Mouse (Mus musculus) liver, embryonic 11.5 days (tissue): Measurements from ENCODE around the gene Fam131a. TPM values are rescaled to one million over a fixed set of nuclear protein-coding genes. Genes with fewer than 3 reads are reported as not detected.

Experiments
- ATAC-seq: fragments of 200-750 bp; cut with Nextera tagmentation; replicated peaks from 2 replicates; pipeline ENCODE4 v1.8.0; 2017; ENCODE audit warnings: moderate number of reproducible peaks, mild to moderate bottlenecking, moderate TSS enrichment, moderate library complexity; ENCODE audit not compliant: low FRiP score
- DNase-seq: peaks from one replicate; pipeline ENCODE4 v3.0.0-alpha.2; 2017; ENCODE audit warnings: low spot score
- H3K27ac ChIP-seq: fragments of 300-500 bp; sonication (generic); 2 replicates; pipeline ENCODE4 v1.5.1; 2014; ENCODE audit warnings: mild to moderate bottlenecking, low read depth, low read length, control low read depth
- H3K27me3 ChIP-seq: fragments of 300-500 bp; sonication (generic); replicated peaks from 2 replicates; pipeline ENCODE4 v1.6.1; 2014; ENCODE audit warnings: low read length, mixed read lengths; ENCODE audit not compliant: control insufficient read depth, insufficient read depth
- H3K36me3 ChIP-seq: fragments of 300-500 bp; sonication (generic); 2 replicates; pipeline ENCODE4 v1.6.1; 2014; ENCODE audit warnings: mild to moderate bottlenecking, low read length, moderate library complexity, mixed read lengths; ENCODE audit not compliant: control insufficient read depth, insufficient read depth
- H3K4me1 ChIP-seq: fragments of 300-500 bp; sonication (generic); replicated peaks from 2 replicates; pipeline ENCODE4 v1.6.1; 2014; ENCODE audit warnings: low read length, mixed read lengths; ENCODE audit not compliant: control insufficient read depth, insufficient read depth
- H3K4me2 ChIP-seq: fragments of 300-500 bp; sonication (generic); 2 replicates; pipeline ENCODE4 v1.6.1; 2014; ENCODE audit warnings: mild to moderate bottlenecking, control low read depth, moderate library complexity
- H3K4me3 ChIP-seq: fragments of 300-500 bp; sonication (generic); 2 replicates; pipeline ENCODE4 v1.5.1; 2014; ENCODE audit warnings: low read depth, low read length, control low read depth
- H3K9ac ChIP-seq: fragments of 300-500 bp; sonication (generic); 2 replicates; pipeline ENCODE4 v1.6.1; 2014; ENCODE audit warnings: low read depth, low read length, control low read depth
- H3K9me3 ChIP-seq: fragments of 300-500 bp; sonication (generic); 2 replicates; pipeline ENCODE4 v1.6.1; 2016; ENCODE audit warnings: low read length, inconsistent platforms, mixed read lengths; ENCODE audit not compliant: control insufficient read depth
- WGBS: fragments of 180-500 bp; shearing (Covaris S2); extraction: QIAGEN DNeasy Blood & Tissue Kit; methylation state at CpG from one replicate; pipeline ENCODE4 v1.1.7; 2014; 5-methylcytosine and 5-hydroxymethylcytosine counted together
- polyA plus RNA-seq: library from polyadenylated mRNA; unstranded; fragments of >200 nt; fragmentation: Nextera tagmentation; extraction: Ambion mirVana; gene quantifications from 2 replicates; pipeline ENCODE4 v1.2.1, GENCODE M21; 2014

Gene Fam131a
- polyA plus RNA-seq, 1 experiment from 2014 or later = 2.1 TPM

DNA sequence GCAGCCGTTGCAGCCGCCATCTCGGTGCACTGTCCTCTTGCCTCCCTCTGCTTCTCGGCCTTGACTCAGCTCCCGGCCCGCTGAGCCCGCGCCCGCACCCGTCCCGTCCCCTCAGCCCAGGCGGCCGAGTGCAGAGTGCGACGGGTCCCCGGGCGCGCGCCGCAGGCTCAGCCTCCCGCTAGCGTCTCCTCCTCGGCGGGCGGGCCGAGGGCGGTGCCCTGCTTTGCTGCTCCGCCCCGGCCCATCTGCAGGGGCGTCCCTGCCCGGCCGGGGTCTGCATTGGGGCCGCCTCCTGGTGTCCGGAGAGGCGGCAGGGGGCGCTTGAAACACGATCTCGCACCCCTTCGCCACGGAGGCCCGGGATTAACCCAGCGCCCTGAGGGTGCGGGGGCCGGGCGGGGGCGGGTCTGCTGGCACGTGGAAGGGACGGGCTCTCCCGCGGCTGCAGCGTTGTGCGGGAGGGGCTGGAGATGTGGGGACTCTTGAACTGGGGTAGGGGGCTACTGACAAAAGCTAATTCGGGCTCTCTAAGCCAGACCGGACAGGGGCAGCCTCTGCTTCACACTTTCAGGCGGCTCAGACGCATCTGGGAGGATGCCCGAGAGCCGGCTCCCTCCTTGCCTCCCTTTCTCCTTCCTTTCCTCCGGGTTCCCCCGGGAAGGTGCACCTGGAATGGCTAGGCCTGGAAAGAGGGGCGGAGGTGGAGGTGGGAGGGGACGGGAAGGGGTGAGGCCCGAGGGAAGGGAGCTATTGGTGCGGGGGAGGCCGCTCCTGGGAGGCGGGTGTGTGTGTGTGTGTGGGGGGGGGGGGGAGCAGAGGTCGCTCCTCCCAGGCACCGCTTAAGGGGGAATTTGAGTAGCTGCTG, 23.2 kb downstream of the Fam131a start:
- peak; percentile 66 for ATAC-seq
- H3K9me3 ChIP-seq = no peaks in the 10 kb centered on the region
- WGBS = under 1% methylated on average over 67 of the region's 68 CpGs
- H3K27me3 ChIP-seq = no peaks in the 10 kb centered on the region
- DNase-seq = peak; percentile 83
- peaks cover 3% of the 10 kb centered on the region; the same call in 1 of the 2 replicates for H3K36me3 ChIP-seq
- H3K4me3 ChIP-seq = peak overlapping the region; percentile 74
- H3K9ac ChIP-seq = peak overlapping the region; percentile 82
- H3K4me2 ChIP-seq = peak overlapping the region; percentile 94
- peak overlapping the region; percentile 83 for H3K27ac ChIP-seq
- peaks cover 39% of the 10 kb centered on the region for H3K4me1 ChIP-seq

DNA sequence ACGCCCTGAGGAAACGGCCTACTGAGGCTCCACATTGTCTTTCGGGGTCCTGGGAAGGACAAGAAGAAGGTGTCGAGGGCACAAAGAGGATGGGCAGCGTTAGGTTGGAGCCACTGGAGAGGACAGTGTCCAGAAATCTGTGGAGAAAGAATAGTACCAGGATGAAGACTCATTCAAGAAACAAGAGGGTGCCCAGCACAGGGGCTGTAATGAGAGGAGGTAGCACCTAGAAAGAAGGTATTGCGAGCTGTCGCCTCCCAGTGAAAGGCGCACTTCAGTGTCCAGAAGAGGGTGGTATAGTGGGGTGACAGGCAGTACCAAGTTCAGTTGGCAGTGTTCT, 23.8 kb downstream of the Fam131a start:
- DNase-seq = no peak
- no peaks in the 10 kb centered on the region for H3K9me3 ChIP-seq
- H3K27me3 ChIP-seq = no peaks in the 10 kb centered on the region
- ATAC-seq = no peak; the same call in 1 of the 2 replicates
- peak overlapping the region; percentile 83 for H3K27ac ChIP-seq
- H3K9ac ChIP-seq = peak overlapping the region; percentile 82
- H3K36me3 ChIP-seq = peaks cover 3% of the 10 kb centered on the region; the same call in 1 of the 2 replicates
- peak overlapping the region; percentile 74 for H3K4me3 ChIP-seq
- 0% methylated on average over 8 of the region's 8 CpGs for WGBS
- H3K4me2 ChIP-seq = peak overlapping the region; percentile 94
- peaks cover 39% of the 10 kb centered on the region for H3K4me1 ChIP-seq

DNA sequence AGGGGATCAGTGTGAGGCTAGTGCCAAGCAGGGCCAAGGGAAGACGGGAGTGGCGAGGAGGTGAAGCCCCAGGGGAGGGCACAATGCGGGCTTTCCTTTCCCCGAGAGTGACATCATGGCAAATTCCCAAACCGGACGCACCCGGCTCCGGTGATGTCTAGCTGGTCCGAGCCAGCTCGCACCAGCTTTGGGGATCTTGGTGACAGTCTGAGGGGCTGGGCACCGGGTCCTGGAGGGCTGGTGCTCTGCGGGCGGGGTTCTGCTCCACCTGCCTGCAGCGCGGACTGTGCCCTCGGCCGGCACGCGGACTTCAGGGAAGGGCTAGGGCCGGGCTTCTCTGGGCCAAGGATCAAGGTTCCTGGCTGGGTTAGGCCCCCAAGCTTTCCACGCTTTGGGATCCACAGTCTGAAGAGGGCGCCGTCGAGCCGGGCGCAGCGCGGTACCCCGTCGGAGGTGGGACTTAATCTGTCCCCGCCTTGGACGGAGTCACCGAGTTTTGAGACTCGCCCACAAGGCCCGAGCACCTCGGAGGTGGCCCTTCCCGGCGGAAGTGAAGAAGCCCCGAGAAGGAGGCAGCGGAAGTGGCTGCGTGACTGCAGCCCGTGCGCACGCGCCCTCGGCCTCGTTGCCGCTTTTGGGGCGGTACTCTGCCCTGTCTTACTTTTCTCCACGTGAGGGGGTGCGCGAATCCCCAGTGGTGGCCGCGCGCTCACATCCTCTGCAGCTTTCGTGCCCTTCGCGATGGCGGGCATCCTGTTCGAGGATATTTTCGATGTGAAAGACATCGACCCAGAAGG, 24.3 kb downstream of the Fam131a start, which contains the start of the genes Polr2h and Clcn2:
Gene Polr2h, plus strand, starts transcription at position 485 of the 797 bp plus-strand sequence.
Gene Clcn2, minus strand, starts transcription at position 566 of the 797 bp plus-strand sequence.
- H3K9ac ChIP-seq = peak within 1 kb of the TSS; percentile 82
- peaks cover 35% of the 10 kb centered on the region for H3K4me1 ChIP-seq
- ATAC-seq = peak; percentile 87

DNA sequence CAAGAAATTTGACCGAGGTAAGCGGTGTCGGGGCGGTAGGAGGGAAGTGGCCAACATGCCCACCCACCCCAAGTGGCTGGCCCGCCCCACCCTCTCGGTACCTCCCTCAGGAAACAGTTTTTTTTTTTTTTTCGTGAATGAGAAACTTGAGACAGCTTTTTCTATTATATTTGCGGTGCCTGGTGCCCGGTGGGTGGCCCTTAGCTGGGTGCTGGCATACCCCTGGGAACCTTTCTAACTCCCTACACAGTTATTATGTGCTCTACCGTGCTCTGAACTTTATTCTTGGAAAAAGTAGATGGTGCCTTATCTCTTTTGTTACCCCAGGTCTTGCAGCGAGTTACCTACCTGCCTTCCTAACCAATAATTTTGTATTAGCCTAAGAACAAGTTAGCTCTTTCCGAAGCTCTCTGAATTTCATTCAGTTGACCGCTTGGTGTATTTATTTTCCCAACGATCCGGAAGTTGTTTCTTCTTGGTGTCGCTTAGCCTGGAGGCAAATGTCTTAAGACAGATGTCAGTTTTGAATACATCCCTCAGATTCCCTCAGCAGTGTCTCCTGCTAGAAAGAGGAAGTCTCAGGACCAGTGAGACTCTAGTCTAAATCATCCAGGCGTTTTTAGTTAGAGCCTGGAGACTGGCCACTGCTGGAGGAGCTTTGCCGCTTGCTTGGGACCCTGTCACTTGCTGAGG, 25.1 kb downstream of the Fam131a start:
- Histone ChIP-seq H3K27ac (peak overlapping the region; percentile 83), H3K4me3 (peak overlapping the region; percentile 74), H3K9ac (peak overlapping the region; percentile 82), H3K4me1 (peaks cover 30% of the 10 kb centered on the region), H3K9me3 (no peaks in the 10 kb centered on the region), H3K36me3 (no peaks in the 10 kb centered on the region; the same call in 1 of the 2 replicates), H3K27me3 (no peaks in the 10 kb centered on the region), H3K4me2 (peak overlapping the region; percentile 94)
- peak; percentile 31 for ATAC-seq
- 3% methylated on average over 18 of the region's 18 CpGs for WGBS
- DNase-seq = no peak

More for the DNA sequence above, 24.3 kb downstream of the Fam131a start, which contains the start of the genes Polr2h and Clcn2:
- Histone ChIP-seq H3K36me3 (no peaks in the 10 kb centered on the region; the same call in 1 of the 2 replicates), H3K9me3 (no peaks in the 10 kb centered on the region), H3K4me3 (peak within 1 kb of the TSS; percentile 74), H3K27ac (peak within 1 kb of the TSS; percentile 83), H3K4me2 (peak within 1 kb of the TSS; percentile 94), H3K27me3 (no peaks in the 10 kb centered on the region)
- under 1% methylated on average over 62 of the region's 62 CpGs for WGBS
- peak; percentile 96 for DNase-seq

DNA sequence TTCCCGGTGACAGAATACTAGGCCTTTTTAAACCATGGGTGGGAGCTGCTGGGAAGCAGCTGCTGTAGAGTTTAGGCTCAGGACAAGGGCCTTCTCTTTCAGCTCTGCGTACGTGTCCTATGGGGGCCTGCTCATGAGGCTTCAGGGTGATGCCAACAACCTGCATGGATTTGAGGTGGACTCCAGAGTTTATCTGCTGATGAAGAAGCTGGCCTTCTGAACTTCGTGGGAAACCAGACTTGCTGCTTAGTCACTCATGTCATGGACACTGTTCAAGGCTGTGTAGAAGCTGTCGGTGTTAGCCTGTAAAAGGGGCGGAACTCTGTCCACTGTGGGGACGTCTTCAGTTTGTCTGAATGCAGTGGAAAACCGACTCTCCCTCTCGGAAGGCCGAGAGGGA, 28.8 kb downstream of the Fam131a start:
- DNase-seq = no peak
- no peak overlapping the region for H3K27ac ChIP-seq
- no peaks in the 10 kb centered on the region for H3K9me3 ChIP-seq
- no peak overlapping the region for H3K4me2 ChIP-seq
- H3K4me1 ChIP-seq = peaks cover 6% of the 10 kb centered on the region; the same call in 1 of the 2 replicates
- 77% methylated on average over 10 of the region's 10 CpGs for WGBS
- 0 out of 2 replicates have a peak, but pooled peaks cover under 1% of the 10 kb centered on the region for H3K27me3 ChIP-seq
- no peak for ATAC-seq
- H3K4me3 ChIP-seq = no peak overlapping the region
- H3K36me3 ChIP-seq = no peaks in the 10 kb centered on the region; the same call in 1 of the 2 replicates
- H3K9ac ChIP-seq = no peak overlapping the region

DNA sequence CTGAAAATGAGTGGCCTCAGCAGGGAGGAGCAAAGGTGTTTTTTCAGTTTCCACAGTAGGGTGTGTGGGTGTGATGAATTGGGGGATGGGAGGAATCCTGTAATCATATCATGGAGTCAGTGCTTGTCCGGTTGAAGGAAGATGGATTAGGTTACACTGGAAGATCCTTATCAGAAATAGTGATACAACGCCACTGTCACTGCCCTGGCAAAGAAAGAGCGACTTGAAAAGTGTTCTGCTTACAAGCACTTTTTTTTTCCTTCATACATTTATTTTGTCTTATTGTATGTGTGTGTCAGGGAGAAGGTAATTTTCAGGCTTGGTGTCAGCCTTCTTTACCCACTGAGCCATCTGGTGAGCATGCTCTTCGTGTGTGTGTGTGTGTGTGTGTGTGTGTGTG, 29.7 kb downstream of the Fam131a start:
- H3K4me3 ChIP-seq = no peak overlapping the region
- WGBS = 67% methylated on average over 4 of the region's 4 CpGs
- no peak overlapping the region for H3K4me2 ChIP-seq
- H3K4me1 ChIP-seq = peaks cover 4% of the 10 kb centered on the region; the same call in 1 of the 2 replicates
- DNase-seq (no peak), ATAC-seq (no peak)
- no peak overlapping the region for H3K27ac ChIP-seq
- H3K27me3 ChIP-seq = 0 out of 2 replicates have a peak, but pooled peaks cover 2% of the 10 kb centered on the region
- H3K36me3 ChIP-seq = no peaks in the 10 kb centered on the region; the same call in 1 of the 2 replicates
- H3K9ac ChIP-seq = no peak overlapping the region
- no peaks in the 10 kb centered on the region for H3K9me3 ChIP-seq

DNA sequence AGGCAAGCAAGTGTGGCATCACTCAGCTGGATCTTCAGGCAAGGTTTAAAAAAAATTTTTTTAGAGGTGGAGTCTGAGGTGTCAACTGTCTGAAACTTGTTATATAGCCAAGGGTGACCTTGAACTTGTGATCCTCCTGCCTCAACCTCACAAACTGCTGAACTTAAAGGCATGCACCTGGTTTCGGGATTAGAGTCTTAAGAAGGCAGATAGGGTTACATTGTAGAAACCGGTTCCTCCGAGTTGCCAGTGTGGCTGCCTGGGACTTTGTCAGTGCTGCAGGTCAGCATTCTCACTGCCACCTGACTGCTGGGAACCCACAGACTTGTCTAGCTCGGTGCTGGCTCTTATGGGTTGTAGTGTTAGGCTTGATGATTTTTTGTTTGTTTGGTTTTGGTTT, 30.2 kb downstream of the Fam131a start:
- Histone ChIP-seq H3K9ac (no peak overlapping the region), H3K27me3 (0 out of 2 replicates have a peak, but pooled peaks cover 2% of the 10 kb centered on the region), H3K4me1 (peaks cover 4% of the 10 kb centered on the region; the same call in 1 of the 2 replicates), H3K4me3 (no peak overlapping the region), H3K36me3 (no peaks in the 10 kb centered on the region; the same call in 1 of the 2 replicates), H3K27ac (no peak overlapping the region), H3K4me2 (no peak overlapping the region), H3K9me3 (no peaks in the 10 kb centered on the region)
- WGBS = 48% methylated on average over 4 of the region's 4 CpGs
- no peak for ATAC-seq
- DNase-seq = no peak

DNA sequence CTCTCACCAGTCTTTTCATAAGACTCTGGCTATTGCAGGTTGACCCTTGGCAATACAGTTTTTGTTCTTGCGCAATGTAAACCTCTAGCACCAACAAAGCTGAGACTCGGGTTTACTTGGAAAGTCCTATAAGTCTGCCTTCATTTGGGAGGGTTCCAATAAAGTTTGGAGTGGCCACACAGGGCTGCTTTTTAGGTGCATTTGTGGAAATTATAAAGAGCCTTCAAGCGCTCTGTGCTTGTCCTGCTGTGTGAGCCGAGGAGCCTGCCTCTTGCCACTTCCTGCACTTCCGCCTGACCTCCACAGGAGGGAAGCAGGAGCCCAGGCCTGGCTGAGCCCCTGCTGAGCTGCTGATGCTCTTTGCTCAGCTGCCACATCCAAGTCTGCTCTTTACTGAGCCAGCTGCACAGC, 31.3 kb downstream of the Fam131a start:
- Histone ChIP-seq H3K4me2 (no peak overlapping the region), H3K27me3 (0 out of 2 replicates have a peak, but pooled peaks cover 2% of the 10 kb centered on the region)
- WGBS = 29% methylated on average over 5 of the region's 5 CpGs

More for the DNA sequence above, 31.3 kb downstream of the Fam131a start:
- DNase-seq (no peak), ATAC-seq (peak; percentile 72)
- no peak overlapping the region for H3K9ac ChIP-seq
- no peaks in the 10 kb centered on the region; the same call in 1 of the 2 replicates for H3K36me3 ChIP-seq
- H3K9me3 ChIP-seq = no peaks in the 10 kb centered on the region
- no peaks in the 10 kb centered on the region for H3K4me1 ChIP-seq
- H3K4me3 ChIP-seq = no peak overlapping the region
- no peak overlapping the region for H3K27ac ChIP-seq
